Mouse (Mus musculus): ENCODE measurements at regions not wholly inside any gene's neighbourhood (a gene's known extent, or its start where the extent isn't known, plus 50 kb on each side); places are given as distances from the start of the nearest gene placed in this dataset.

GRCm38 (mm10) chr9:61111733-61112415 is 260.3 kb upstream of the Tle3 start:
- H3K9me3 ChIP-seq (replicated peaks), result no peaks in the 10 kb centered on the region
- H3K27me3 ChIP-seq (ENCODE audit: insufficient read depth, low read length), result peaks cover 2% of the 10 kb centered on the region; the same call in 1 of the 2 replicates
- no peak overlapping the region for H3K4me3 ChIP-seq (ENCODE audit: low read depth, low read length)
- no peaks in the 10 kb centered on the region for H3K4me1 ChIP-seq (ENCODE audit: insufficient read depth, low read depth, low read length)
- DNase-seq (ENCODE audit: low spot score) (no peak), ATAC-seq (ENCODE audit: extremely low read depth, insufficient number of reproducible peaks, low FRiP score, poor library complexity, severe bottlenecking) (no peak)
- TF ChIP-seq GATA1 (IDR thresholded peaks at IDR 0.05; ENCODE audit: borderline replicate concordance, low read length) (no peak), GATA2 (IDR thresholded peaks at IDR 0.05; ENCODE audit: borderline replicate concordance, low read depth, low read length) (no peak), TAL1 (conservative IDR thresholded peaks at IDR 0.05; ENCODE audit: low read depth, low read length) (no peak), POLR2AphosphoS5 (IDR thresholded peaks at IDR 0.05; ENCODE audit: insufficient replicate concordance, low read depth, low read length) (no peak), CTCF (IDR thresholded peaks at IDR 0.05; ENCODE audit: low read depth, low read length) (no peak)
- H3K36me3 ChIP-seq (replicated peaks), result no peaks in the 10 kb centered on the region

GRCm38 (mm10) chr9:61119252-61119651 is 252.9 kb upstream of the Tle3 start:
- ATAC-seq (ENCODE audit: extremely low read depth, insufficient number of reproducible peaks, low FRiP score, poor library complexity, severe bottlenecking), result no peak
- no peaks in the 10 kb centered on the region for H3K27me3 ChIP-seq (ENCODE audit: insufficient read depth, low read length)

GRCm38 (mm10) chr9:61120531-61120930 is 251.6 kb upstream of the Tle3 start:
- Histone ChIP-seq H3K36me3 (replicated peaks) (no peaks in the 10 kb centered on the region), H3K4me1 (ENCODE audit: insufficient read depth, low read depth, low read length) (no peaks in the 10 kb centered on the region), H3K4me3 (ENCODE audit: low read depth, low read length) (no peak overlapping the region), H3K9me3 (replicated peaks) (no peaks in the 10 kb centered on the region), H3K27me3 (ENCODE audit: insufficient read depth, low read length) (no peaks in the 10 kb centered on the region)
- ATAC-seq (ENCODE audit: extremely low read depth, insufficient number of reproducible peaks, low FRiP score, poor library complexity, severe bottlenecking), result no peak
- TF ChIP-seq CTCF (IDR thresholded peaks at IDR 0.05; ENCODE audit: low read depth, low read length) (no peak), GATA1 (IDR thresholded peaks at IDR 0.05; ENCODE audit: borderline replicate concordance, low read length) (no peak), GATA2 (IDR thresholded peaks at IDR 0.05; ENCODE audit: borderline replicate concordance, low read depth, low read length) (no peak), TAL1 (conservative IDR thresholded peaks at IDR 0.05; ENCODE audit: low read depth, low read length) (no peak), POLR2AphosphoS5 (IDR thresholded peaks at IDR 0.05; ENCODE audit: insufficient replicate concordance, low read depth, low read length) (no peak)
- no peak for DNase-seq (ENCODE audit: low spot score)

More at GRCm38 (mm10) chr9:61119252-61119651, 252.9 kb upstream of the Tle3 start:
- Histone ChIP-seq H3K4me1 (ENCODE audit: insufficient read depth, low read depth, low read length) (no peaks in the 10 kb centered on the region), H3K4me3 (ENCODE audit: low read depth, low read length) (no peak overlapping the region), H3K9me3 (replicated peaks) (no peaks in the 10 kb centered on the region), H3K36me3 (replicated peaks) (no peaks in the 10 kb centered on the region)
- no peak for DNase-seq (ENCODE audit: low spot score)
- TF ChIP-seq CTCF (IDR thresholded peaks at IDR 0.05; ENCODE audit: low read depth, low read length) (no peak), POLR2AphosphoS5 (IDR thresholded peaks at IDR 0.05; ENCODE audit: insufficient replicate concordance, low read depth, low read length) (no peak)

- Histone ChIP-seq H3K9me3 (replicated peaks) (no peaks in the 10 kb centered on the region), H3K4me3 (ENCODE audit: low read depth, low read length) (no peak overlapping the region), H3K36me3 (replicated peaks) (no peaks in the 10 kb centered on the region), H3K4me1 (ENCODE audit: insufficient read depth, low read depth, low read length) (no peaks in the 10 kb centered on the region), H3K27me3 (ENCODE audit: insufficient read depth, low read length) (no peaks in the 10 kb centered on the region; the same call in 1 of the 2 replicates)
- DNase-seq (ENCODE audit: low spot score) (no peak), ATAC-seq (ENCODE audit: extremely low read depth, insufficient number of reproducible peaks, low FRiP score, poor library complexity, severe bottlenecking) (no peak)
- TF ChIP-seq GATA1 (IDR thresholded peaks at IDR 0.05; ENCODE audit: borderline replicate concordance, low read length), result no peak
- TF ChIP-seq GATA2 (IDR thresholded peaks at IDR 0.05; ENCODE audit: borderline replicate concordance, low read depth, low read length), result no peak
- TF ChIP-seq CTCF (IDR thresholded peaks at IDR 0.05; ENCODE audit: low read depth, low read length), result no peak
- TF ChIP-seq TAL1 (conservative IDR thresholded peaks at IDR 0.05; ENCODE audit: low read depth, low read length), result no peak
- TF ChIP-seq POLR2AphosphoS5 (IDR thresholded peaks at IDR 0.05; ENCODE audit: insufficient replicate concordance, low read depth, low read length), result no peak
Measured at GRCm38 (mm10) chr9:61120931-61121391, 251.2 kb upstream of the Tle3 start.

GRCm38 (mm10) chr9:61123431-61123830 is 248.7 kb upstream of the Tle3 start:
- ATAC-seq (ENCODE audit: extremely low read depth, insufficient number of reproducible peaks, low FRiP score, poor library complexity, severe bottlenecking) (no peak), DNase-seq (ENCODE audit: low spot score) (no peak)
- Histone ChIP-seq H3K4me3 (ENCODE audit: low read depth, low read length) (no peak overlapping the region), H3K4me1 (ENCODE audit: insufficient read depth, low read depth, low read length) (no peaks in the 10 kb centered on the region), H3K36me3 (replicated peaks) (no peaks in the 10 kb centered on the region), H3K9me3 (replicated peaks) (no peaks in the 10 kb centered on the region), H3K27me3 (ENCODE audit: insufficient read depth, low read length) (no peaks in the 10 kb centered on the region; the same call in 1 of the 2 replicates)
- TF ChIP-seq TAL1 (conservative IDR thresholded peaks at IDR 0.05; ENCODE audit: low read depth, low read length) (no peak), POLR2AphosphoS5 (IDR thresholded peaks at IDR 0.05; ENCODE audit: insufficient replicate concordance, low read depth, low read length) (no peak), GATA2 (IDR thresholded peaks at IDR 0.05; ENCODE audit: borderline replicate concordance, low read depth, low read length) (no peak), GATA1 (IDR thresholded peaks at IDR 0.05; ENCODE audit: borderline replicate concordance, low read length) (no peak), CTCF (IDR thresholded peaks at IDR 0.05; ENCODE audit: low read depth, low read length) (no peak)

- ATAC-seq (ENCODE audit: extremely low read depth, insufficient number of reproducible peaks, low FRiP score, poor library complexity, severe bottlenecking), result no peak
- H3K27me3 ChIP-seq (ENCODE audit: insufficient read depth, low read length), result peaks cover 2% of the 10 kb centered on the region; the same call in 1 of the 2 replicates
- no peak for TF ChIP-seq CTCF (IDR thresholded peaks at IDR 0.05; ENCODE audit: low read depth, low read length)
- no peak for TF ChIP-seq POLR2AphosphoS5 (IDR thresholded peaks at IDR 0.05; ENCODE audit: insufficient replicate concordance, low read depth, low read length)
- no peak for TF ChIP-seq TAL1 (conservative IDR thresholded peaks at IDR 0.05; ENCODE audit: low read depth, low read length)
Measured at GRCm38 (mm10) chr9:61125769-61126168, 246.4 kb upstream of the Tle3 start.

More at GRCm38 (mm10) chr9:61125769-61126168, 246.4 kb upstream of the Tle3 start:
- no peaks in the 10 kb centered on the region for H3K9me3 ChIP-seq (replicated peaks)
- H3K36me3 ChIP-seq (replicated peaks), result no peaks in the 10 kb centered on the region
- H3K4me3 ChIP-seq (ENCODE audit: low read depth, low read length), result no peak overlapping the region
- no peak for DNase-seq (ENCODE audit: low spot score)
- H3K4me1 ChIP-seq (ENCODE audit: insufficient read depth, low read depth, low read length), result no peaks in the 10 kb centered on the region
